Mouse (Mus musculus) C2C12 (cell line): Measurements from ENCODE around the gene Pin1rt1.

Source experiments
- CEBPB ChIP-seq: IDR thresholded peaks from one replicate; pipeline ENCODE4 v1.6.1; 2011; ENCODE audit warnings: low read depth, mild to moderate bottlenecking, control low read depth, moderate library complexity
- CTCF ChIP-seq: IDR thresholded peaks from one replicate; pipeline ENCODE4 v1.5.1; 2011; ENCODE audit not compliant: control insufficient read depth, insufficient read depth, insufficient read length
- MYOD1 ChIP-seq: IDR thresholded peaks from one replicate; pipeline ENCODE4 v1.6.1; 2011; ENCODE audit warnings: low read depth; ENCODE audit not compliant: control insufficient read depth, insufficient read length
- MYOG ChIP-seq: IDR thresholded peaks from one replicate; pipeline ENCODE4 v1.6.1; 2011; ENCODE audit not compliant: control insufficient read depth, insufficient read length; ENCODE audit errors: extremely low read depth
- USF1 ChIP-seq: IDR thresholded peaks from one replicate; pipeline ENCODE4 v1.6.1; 2011; ENCODE audit warnings: low read depth, mild to moderate bottlenecking, control low read depth, moderate library complexity

- TF ChIP-seq CTCF (no peak), MYOD1 (no peak), CEBPB (no peak), USF1 (no peak), MYOG (no peak)
Measured at GRCm38 (mm10) chr2:104740248-104740949, 24.2 kb upstream of the Pin1rt1 start.
